Mouse (Mus musculus): Measurements from ENCODE around the gene Sgsm2. TPM values are rescaled to one million over a fixed set of nuclear protein-coding genes. Genes with fewer than 3 reads are reported as not detected.
A peak's percentile ranks its signal among the peaks of the same experiment; 100 is the strongest.

The Sgsm2 gene
- total RNA-seq, 2 experiments from 2014 or later = 3.0 to 6.7 TPM

DNA sequence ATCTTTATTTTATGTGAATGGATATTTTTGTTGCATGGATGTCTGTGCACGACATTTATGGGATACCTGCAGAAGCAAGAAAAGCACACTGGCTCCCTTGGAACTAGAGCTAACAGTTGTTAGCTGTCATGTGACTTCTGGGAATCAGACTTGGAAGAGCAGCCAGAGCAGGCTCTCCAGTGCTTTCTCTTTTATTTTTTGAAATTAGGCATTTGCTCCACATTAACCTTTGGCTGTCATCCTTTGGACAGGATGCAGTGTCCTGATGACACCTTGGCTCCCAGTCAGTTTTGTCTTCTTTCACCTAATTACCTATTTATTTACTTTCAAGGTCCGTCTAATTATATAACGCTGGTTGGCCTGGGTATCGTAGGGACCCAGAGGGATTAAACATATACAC, 2.2 kb downstream of the Sgsm2 start:
- ATAC-seq (replicated peaks; ENCODE audit: poor library complexity, severe bottlenecking) = no peak

DNA sequence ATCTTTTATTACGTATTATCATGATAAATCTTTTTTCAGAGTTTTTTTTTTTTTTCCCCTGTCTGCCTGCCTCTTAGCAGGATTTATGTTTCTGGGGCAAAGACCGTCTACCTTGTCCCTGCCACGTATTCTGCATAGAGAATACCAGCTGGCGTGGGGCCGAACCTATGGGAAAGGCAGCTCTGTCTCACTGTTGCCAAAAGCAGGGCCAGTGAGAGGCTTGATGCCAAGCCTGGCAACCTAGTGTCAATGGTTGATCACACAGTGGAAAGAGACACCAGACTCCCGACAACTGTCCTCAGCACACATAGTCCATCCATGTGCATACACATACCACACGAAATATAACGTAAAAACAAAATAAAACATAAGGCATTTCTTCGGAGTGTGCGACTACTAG, 13.8 kb downstream of the Sgsm2 start:
- no peak for ATAC-seq (replicated peaks; ENCODE audit: poor library complexity, severe bottlenecking)

DNA sequence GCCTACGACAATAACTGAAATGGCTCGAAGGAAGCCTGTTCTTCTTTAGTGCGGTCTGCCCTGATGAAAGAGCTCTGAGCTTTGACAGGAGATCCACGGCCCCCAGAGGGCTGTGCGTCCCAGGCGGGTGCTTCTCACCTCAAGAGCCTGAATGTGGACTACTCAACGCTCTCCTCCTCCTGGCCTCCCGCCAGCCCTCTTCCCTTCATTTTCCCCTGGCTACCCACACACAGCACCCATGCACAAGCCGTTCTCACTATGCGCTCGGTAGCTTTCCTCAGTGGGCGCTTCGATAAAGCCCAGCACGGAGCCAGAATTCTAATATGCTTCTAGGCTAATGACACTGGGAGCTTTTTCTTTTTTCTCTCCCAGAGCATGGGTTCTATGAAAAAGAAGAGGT, 14.9 kb downstream of the Sgsm2 start:
- ATAC-seq (replicated peaks; ENCODE audit: poor library complexity, severe bottlenecking) = no peak

- ATAC-seq (replicated peaks; ENCODE audit: poor library complexity, severe bottlenecking) = no peak
Measured at GRCm38 (mm10) chr11:74880999-74881398, 15.9 kb downstream of the Sgsm2 start.

DNA sequence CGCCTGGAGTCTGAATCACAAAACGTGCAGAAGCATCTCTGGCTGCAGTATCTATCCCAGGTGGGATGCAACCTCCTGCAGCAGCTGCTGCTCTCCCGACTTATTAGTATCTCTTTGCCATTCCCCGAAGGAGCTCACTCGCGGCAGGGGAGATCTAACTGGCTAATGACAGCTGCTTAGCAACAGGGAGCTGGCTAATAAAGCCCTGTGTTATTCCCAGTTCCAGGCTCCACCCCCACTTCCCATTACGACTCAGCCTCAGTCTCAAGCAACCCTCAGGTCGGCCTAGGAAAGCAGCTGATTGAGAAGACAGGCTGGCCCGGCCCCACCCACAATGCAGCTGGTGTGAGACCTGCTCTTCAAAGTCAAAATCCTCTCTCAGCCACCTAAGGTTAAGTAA, 20.1 kb downstream of the Sgsm2 start:
- ATAC-seq (replicated peaks; ENCODE audit: poor library complexity, severe bottlenecking) = no peak

DNA sequence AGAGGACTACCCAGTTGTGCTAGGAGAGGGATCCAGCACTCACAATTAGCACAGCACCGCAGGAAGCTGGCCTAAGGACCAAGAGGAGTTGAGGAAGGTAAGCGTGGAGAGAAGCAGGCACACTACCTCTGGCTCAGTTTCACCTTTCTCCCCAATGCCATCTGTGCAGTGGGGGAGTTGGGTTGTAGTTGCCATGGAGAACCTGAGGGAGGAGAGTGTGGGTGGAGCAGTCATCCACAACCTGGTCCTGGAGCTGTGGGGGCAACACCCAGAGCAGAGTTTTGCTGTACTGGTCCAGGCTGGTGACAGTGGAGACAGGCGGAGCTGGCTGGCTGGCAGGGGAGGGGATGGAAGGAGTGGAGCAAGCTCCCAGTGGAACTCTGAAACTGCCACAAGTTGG, 22.2 kb downstream of the Sgsm2 start:
- ATAC-seq (replicated peaks; ENCODE audit: poor library complexity, severe bottlenecking) = no peak

GRCm38 (mm10) chr11:74870991-74871622, 25.8 kb downstream of the Sgsm2 start:
- no peak; the same call in 1 of the 2 replicates for ATAC-seq (replicated peaks; ENCODE audit: poor library complexity, severe bottlenecking)

DNA sequence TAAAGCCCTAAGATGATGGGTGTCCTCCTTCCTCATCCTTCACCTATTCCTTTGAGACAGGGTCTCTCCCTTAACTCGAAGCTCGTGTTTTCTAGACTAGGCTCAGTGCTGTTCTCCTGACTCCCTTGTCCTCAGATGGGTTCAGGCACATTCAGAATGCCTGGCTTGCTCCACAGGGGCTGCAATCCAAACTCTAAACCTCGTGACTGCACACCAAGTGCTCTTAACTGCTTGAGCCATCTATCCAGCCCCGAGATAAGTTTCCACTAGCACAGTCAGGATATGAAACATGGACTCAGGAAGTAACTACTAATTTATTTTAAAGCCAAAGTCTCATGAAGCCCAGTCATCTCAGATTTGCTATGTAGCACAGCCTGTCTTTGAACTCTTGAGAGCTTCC, 26.3 kb downstream of the Sgsm2 start:
- ATAC-seq (replicated peaks; ENCODE audit: poor library complexity, severe bottlenecking) = no peak

DNA sequence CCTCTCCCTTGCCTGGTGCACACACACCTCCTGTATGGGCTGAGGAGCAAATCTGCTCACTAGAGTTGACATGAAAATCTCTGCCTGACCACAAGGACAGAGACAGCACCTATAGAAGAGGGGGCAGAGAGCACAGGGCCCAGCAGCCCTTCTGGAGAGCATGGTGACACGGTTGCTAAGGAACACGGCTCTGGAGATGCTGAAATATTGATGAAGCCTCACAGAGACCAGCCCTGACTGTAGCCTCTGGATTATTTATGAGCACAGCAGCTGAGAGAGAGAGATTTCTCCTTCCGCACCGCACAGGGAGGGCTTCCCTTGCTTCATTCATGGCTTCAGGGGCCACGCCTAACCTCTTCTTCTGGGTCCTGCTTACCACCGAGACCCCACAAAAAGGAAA, 27.3 kb downstream of the Sgsm2 start:
- ATAC-seq (replicated peaks; ENCODE audit: poor library complexity, severe bottlenecking) = no peak

GRCm38 (mm10) chr11:74868046-74868760, 28.7 kb downstream of the Sgsm2 start:
- no peak for ATAC-seq (replicated peaks; ENCODE audit: poor library complexity, severe bottlenecking)

GRCm38 (mm10) chr11:74867181-74867580, 29.7 kb downstream of the Sgsm2 start:
- no peak for ATAC-seq (replicated peaks; ENCODE audit: poor library complexity, severe bottlenecking)

- no peak for ATAC-seq (replicated peaks; ENCODE audit: poor library complexity, severe bottlenecking)
Measured at GRCm38 (mm10) chr11:74866640-74867039, 30.2 kb downstream of the Sgsm2 start.

- ATAC-seq (replicated peaks; ENCODE audit: poor library complexity, severe bottlenecking) = no peak
Measured at GRCm38 (mm10) chr11:74865252-74865651, 31.6 kb downstream of the Sgsm2 start.

GRCm38 (mm10) chr11:74864421-74864820, 32.4 kb downstream of the Sgsm2 start:
- no peak for ATAC-seq (replicated peaks; ENCODE audit: poor library complexity, severe bottlenecking)

DNA sequence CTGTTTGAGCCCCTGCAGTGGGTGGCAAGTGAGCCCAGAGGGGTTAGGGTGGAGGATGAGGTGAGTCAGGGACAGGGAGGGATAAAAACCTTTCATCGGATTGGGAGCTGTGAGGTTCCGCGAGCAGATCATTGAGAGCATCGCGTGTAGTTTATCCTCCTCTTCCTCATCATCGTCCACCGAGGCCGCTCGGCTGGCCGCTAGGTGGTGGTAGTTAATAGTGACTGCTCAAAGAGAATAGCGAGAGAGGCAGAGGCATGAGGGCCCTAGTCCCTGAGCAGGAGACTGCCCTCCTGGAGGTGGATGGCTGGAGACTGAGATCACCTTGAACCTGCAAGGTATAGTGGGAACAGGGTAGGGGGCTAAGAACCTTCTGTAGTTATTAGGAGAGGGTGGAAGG, 33.4 kb downstream of the Sgsm2 start:
- no peak for ATAC-seq (replicated peaks; ENCODE audit: poor library complexity, severe bottlenecking)

- ATAC-seq (replicated peaks; ENCODE audit: poor library complexity, severe bottlenecking) = no peak
Measured at GRCm38 (mm10) chr11:74862129-74862528, 34.7 kb downstream of the Sgsm2 start.

GRCm38 (mm10) chr11:74857756-74858155, 39.1 kb downstream of the Sgsm2 start:
- no peak for ATAC-seq (replicated peaks; ENCODE audit: poor library complexity, severe bottlenecking)

GRCm38 (mm10) chr11:74850998-74851661, 45.7 kb downstream of the Sgsm2 start:
- no peak for ATAC-seq (replicated peaks; ENCODE audit: poor library complexity, severe bottlenecking)

- ATAC-seq (replicated peaks; ENCODE audit: poor library complexity, severe bottlenecking) = peak; percentile 83
Measured at GRCm38 (mm10) chr11:74847919-74848521, 48.8 kb downstream of the Sgsm2 start.

DNA sequence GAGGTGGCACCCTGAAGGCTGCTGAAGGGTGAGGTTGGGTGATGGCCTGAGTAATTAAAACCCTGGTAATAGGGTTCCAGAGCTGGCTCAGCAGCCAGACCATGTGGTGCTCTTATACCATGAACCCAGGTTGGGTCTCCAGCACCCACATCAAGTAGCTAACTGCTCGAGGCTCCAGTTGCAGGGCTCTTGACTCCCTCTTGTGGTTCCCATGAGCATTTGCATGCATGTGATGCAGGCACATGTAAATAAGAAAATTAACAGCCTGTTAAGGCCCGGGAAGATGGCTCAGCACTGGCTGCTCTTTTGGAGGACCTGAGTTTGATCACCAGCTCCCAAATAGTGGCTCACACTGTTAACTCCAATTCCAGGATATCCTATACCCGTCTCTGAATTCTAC, 51.1 kb downstream of the Sgsm2 start:
- no peak for ATAC-seq (replicated peaks; ENCODE audit: poor library complexity, severe bottlenecking)

DNA sequence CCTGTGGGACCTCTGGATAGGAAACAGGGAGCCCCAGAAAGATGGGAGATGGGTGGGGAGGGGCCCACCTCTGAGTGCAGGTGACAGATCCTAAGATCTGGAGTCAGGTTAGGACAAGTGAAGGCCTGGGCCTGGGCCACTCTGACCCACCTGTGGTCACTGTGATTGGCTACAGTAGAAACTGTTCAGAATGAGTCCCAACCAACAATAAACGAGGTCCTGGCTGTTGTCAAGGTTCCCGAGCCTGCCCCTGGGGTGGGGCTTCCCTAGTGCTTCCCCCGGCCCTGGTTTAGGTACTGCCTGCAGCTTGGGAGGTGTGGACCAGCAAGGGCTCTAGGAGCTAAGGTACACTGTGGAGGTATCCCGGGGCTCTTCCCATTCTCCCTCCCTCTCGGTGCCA, 53.1 kb downstream of the Sgsm2 start:
- no peak for ATAC-seq (replicated peaks; ENCODE audit: poor library complexity, severe bottlenecking)

DNA sequence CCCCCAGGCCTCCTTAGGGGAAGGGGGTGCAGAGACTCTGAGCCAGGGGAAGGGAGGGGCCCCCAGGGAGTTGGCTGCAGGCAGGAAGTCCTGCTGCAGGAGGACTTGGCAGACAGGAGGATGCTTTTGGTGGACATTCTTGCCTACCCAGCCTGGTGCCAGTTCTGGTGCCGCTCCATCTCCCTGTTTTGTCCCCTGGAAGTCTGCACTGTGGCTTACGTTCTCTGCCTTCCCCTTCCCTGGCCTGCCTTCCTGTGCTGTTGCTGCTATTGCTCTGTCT, 53.5 kb downstream of the Sgsm2 start:
- ATAC-seq (replicated peaks; ENCODE audit: poor library complexity, severe bottlenecking) = no peak
